Mouse (Mus musculus) ES-E14 (cell line): Measurements from ENCODE around the gene Pcsk7. TPM values are rescaled to one million over a fixed set of nuclear protein-coding genes. Genes with fewer than 3 reads are reported as not detected.

ENCODE experiments used
- DNase-seq: peaks from one replicate; pipeline ENCODE4 v3.0.0-alpha.2; 2013; ENCODE audit warnings: low read depth, low spot score
- H3K27ac ChIP-seq: 2 replicates; pipeline ENCODE4 v1.5.1; 2012; ENCODE audit warnings: low read depth, mild to moderate bottlenecking, low read length, moderate library complexity, mixed read lengths; ENCODE audit not compliant: poor library complexity, insufficient read depth, severe bottlenecking
- H3K36me3 ChIP-seq: 2 replicates; pipeline ENCODE4 v1.6.1; 2012; ENCODE audit warnings: mild to moderate bottlenecking, low read length, moderate library complexity, mixed read lengths; ENCODE audit not compliant: control insufficient read depth, poor library complexity, insufficient read depth, severe bottlenecking
- H3K4me1 ChIP-seq, 2 experiments: fragments of 150-350 bp in 1 of 2; sonication (generic) in 1 of 2; 2 replicates each; pipeline ENCODE4 v1.6.1; 2012; ENCODE audit warnings: low read length in 2 of 2, mild to moderate bottlenecking in 1 of 2, mixed read lengths in 1 of 2; ENCODE audit not compliant: control insufficient read depth in 2 of 2, insufficient read depth in 2 of 2, poor library complexity in 1 of 2
- H3K4me3 ChIP-seq, 2 experiments: fragments of 150-350 bp in 1 of 2; sonication (generic) in 1 of 2; 2 replicates each; pipeline ENCODE4 v1.5.1; 2012; ENCODE audit warnings: low read length in 2 of 2, low read depth in 1 of 2, mild to moderate bottlenecking in 1 of 2, mixed read lengths in 1 of 2; ENCODE audit not compliant: insufficient read depth in 1 of 2, poor library complexity in 1 of 2, severe bottlenecking in 1 of 2
- H3K9ac ChIP-seq: 2 replicates; pipeline ENCODE4 v1.6.1; 2012; ENCODE audit warnings: low read depth, mild to moderate bottlenecking, low read length, mixed read lengths; ENCODE audit not compliant: poor library complexity, insufficient read depth, severe bottlenecking
- H3K9me3 ChIP-seq: fragments of 150-350 bp; sonication (generic); 2 replicates; pipeline ENCODE4 v1.6.1; 2012; ENCODE audit warnings: low read depth, mild to moderate bottlenecking, low read length; ENCODE audit not compliant: control insufficient read depth, insufficient read depth
- CHD2 ChIP-seq: IDR thresholded peaks from 2 replicates; pipeline ENCODE4 v1.6.1; 2014; ENCODE audit warnings: mild to moderate bottlenecking, low read depth, low read length, inconsistent platforms
- HCFC1 ChIP-seq: IDR thresholded peaks from 2 replicates; pipeline ENCODE4 v1.6.1; 2012; ENCODE audit warnings: low read length, inconsistent platforms, borderline replicate concordance; ENCODE audit not compliant: insufficient read depth
- MAFK ChIP-seq: IDR thresholded peaks from 2 replicates; pipeline ENCODE4 v1.6.1; 2014; ENCODE audit warnings: mild to moderate bottlenecking, low read depth, low read length, inconsistent platforms; ENCODE audit not compliant: insufficient read depth
- ZC3H11A ChIP-seq: IDR thresholded peaks from 2 replicates; pipeline ENCODE4 v1.6.1; 2012; ENCODE audit warnings: low read depth, mild to moderate bottlenecking, inconsistent platforms, low read length, borderline replicate concordance
- ZNF384 ChIP-seq: IDR thresholded peaks from 2 replicates; pipeline ENCODE4 v1.6.1; 2012; ENCODE audit warnings: low read depth, low read length, inconsistent platforms
- in situ Hi-C, 2 experiments: fragments of 600-800 bp; cut with MboI; formaldehyde crosslinking; loops; one replicate each; pipeline ENCODE4 v1.15.1; 2025; ENCODE audit warnings: low sequenced_read_pairs in 2 of 2, inconsistent platforms in 1 of 2; ENCODE audit not compliant: unreplicated experiment in 2 of 2
- total RNA-seq: library from RNA; depleted of rRNA; stranded (reverse); fragments of 300-350 nt; gene quantifications from 2 replicates; pipeline ENCODE4 v1.2.3, GENCODE M21; 2012

The Pcsk7 gene
- total RNA-seq, 1 experiment, result 21.3 TPM

GRCm38 (mm10) chr9:45935628-45936210 is 29.4 kb downstream of the Pcsk7 start, which contains the start of gene Tagln:
TSS of gene Tagln (minus strand) at chr9:45936058.
- in situ Hi-C loops, result no loop called here
- TF ChIP-seq CHD2, result no peak
- TF ChIP-seq ZNF384, result no peak
- no peak for TF ChIP-seq MAFK
- no peak for TF ChIP-seq HCFC1
- TF ChIP-seq ZC3H11A, result no peak

GRCm38 (mm10) chr9:45936883-45937282 is 30.6 kb downstream of the Pcsk7 start:
- Histone ChIP-seq H3K4me3 (no peak overlapping the region), H3K36me3 (peaks cover 8% of the 10 kb centered on the region; the same call in 1 of the 2 replicates), H3K4me1 (peaks cover 1 to 12% of the 10 kb centered on the region in 2 experiments; a peak in 2 of 4 replicates), H3K27ac (no peak overlapping the region), H3K9ac (no peak overlapping the region), H3K9me3 (no peaks in the 10 kb centered on the region)
- DNase-seq, result no peak
- TF ChIP-seq ZC3H11A (peak; percentile 36; the same call in 1 of the 2 replicates), MAFK (no peak)
- in situ Hi-C loops, result no loop called here

More at GRCm38 (mm10) chr9:45935628-45936210, 29.4 kb downstream of the Pcsk7 start, which contains the start of gene Tagln:
- H3K4me1 ChIP-seq, result peaks cover 1 to 10% of the 10 kb centered on the region in 2 experiments; a peak in 1 of 4 replicates
- peak within 1 kb of the TSS; percentile 38 to 60 for H3K4me3 ChIP-seq
- DNase-seq, result no peak
- no peaks in the 10 kb centered on the region for H3K9me3 ChIP-seq
- H3K36me3 ChIP-seq, result peaks cover 11% of the 10 kb centered on the region; the same call in 1 of the 2 replicates
- H3K27ac ChIP-seq, result no peak within 1 kb of the TSS
- H3K9ac ChIP-seq, result peak within 1 kb of the TSS; percentile 62

- TF ChIP-seq HCFC1 (no peak), ZNF384 (no peak), ZC3H11A (no peak), MAFK (no peak), CHD2 (no peak)
- no peaks in the 10 kb centered on the region for H3K9me3 ChIP-seq
- H3K27ac ChIP-seq, result no peak overlapping the region
- H3K4me3 ChIP-seq, result no peak overlapping the region
- H3K4me1 ChIP-seq, result peaks cover 1 to 24% of the 10 kb centered on the region in 2 experiments; a peak in 2 of 4 replicates
- H3K9ac ChIP-seq, result no peak overlapping the region
- H3K36me3 ChIP-seq, result peaks cover 20% of the 10 kb centered on the region
- in situ Hi-C loops, result no loop called here
- DNase-seq, result no peak
Observed at GRCm38 (mm10) chr9:45938088-45938487, 31.8 kb downstream of the Pcsk7 start.

- Histone ChIP-seq H3K4me3 (no peak overlapping the region), H3K27ac (no peak overlapping the region), H3K4me1 (peaks cover 1 to 25% of the 10 kb centered on the region in 2 experiments; a peak in 2 of 4 replicates), H3K9ac (no peak overlapping the region), H3K9me3 (no peaks in the 10 kb centered on the region), H3K36me3 (peaks cover 29% of the 10 kb centered on the region)
- in situ Hi-C loops, result no loop called here
- no peak for DNase-seq
- TF ChIP-seq ZNF384, result no peak
- TF ChIP-seq ZC3H11A, result no peak
- TF ChIP-seq HCFC1, result no peak
- TF ChIP-seq MAFK, result no peak
- TF ChIP-seq CHD2, result no peak
Observed at GRCm38 (mm10) chr9:45938952-45939637, 32.8 kb downstream of the Pcsk7 start.
